Mouse (Mus musculus) lung, postnatal 14 days (tissue): ENCODE data around the gene Phf20.

Source experiments
- DNase-seq: peaks from one replicate; pipeline ENCODE4 v3.0.0; 2021

Phf20 gene

DNA sequence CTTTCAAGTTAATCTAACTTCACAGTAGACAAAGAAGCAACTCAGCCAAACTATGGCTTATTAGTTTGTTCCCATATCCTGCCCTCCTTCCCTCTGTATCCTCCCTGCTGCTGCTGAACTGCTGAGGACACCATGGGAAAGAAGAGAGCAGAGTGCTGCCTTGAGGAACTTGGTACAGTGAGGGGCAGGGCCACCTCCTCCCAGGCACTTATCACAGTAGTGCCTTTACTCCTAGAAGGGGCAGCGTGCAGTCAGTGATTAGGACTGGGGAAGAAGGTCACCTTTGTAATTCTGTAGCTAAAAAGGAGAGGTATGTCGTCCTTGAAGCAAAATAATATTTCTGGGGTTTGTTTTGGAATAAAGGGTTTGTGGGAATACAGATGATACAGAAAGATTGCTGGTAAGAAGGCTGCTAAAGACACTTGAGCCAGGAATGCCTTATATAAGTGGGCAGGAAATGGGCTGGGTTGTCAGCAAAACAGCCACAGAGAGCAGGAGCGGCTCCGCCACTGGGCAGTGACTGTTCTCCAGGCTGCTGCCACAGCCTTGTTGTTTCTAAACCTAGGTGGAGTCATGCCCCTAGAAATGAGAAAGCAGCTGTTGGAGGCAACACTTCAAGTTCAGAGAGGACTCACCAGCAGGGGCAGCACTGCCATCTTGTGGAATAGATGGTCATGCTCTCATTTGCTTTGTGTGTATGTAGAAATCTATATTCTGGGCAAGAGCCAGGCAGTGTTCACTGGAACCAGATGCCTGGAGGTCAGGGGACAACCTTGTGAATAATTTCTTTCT is 82.2 kb downstream of the Phf20 start:
- DNase-seq = peak; percentile 87

GRCm38 (mm10) chr2:156281227-156281626 is 85.0 kb downstream of the Phf20 start:
- DNase-seq = no peak

GRCm38 (mm10) chr2:156285161-156285560 is 88.9 kb downstream of the Phf20 start:
- no peak for DNase-seq

GRCm38 (mm10) chr2:156286733-156287132 is 90.5 kb downstream of the Phf20 start:
- DNase-seq = no peak

DNA sequence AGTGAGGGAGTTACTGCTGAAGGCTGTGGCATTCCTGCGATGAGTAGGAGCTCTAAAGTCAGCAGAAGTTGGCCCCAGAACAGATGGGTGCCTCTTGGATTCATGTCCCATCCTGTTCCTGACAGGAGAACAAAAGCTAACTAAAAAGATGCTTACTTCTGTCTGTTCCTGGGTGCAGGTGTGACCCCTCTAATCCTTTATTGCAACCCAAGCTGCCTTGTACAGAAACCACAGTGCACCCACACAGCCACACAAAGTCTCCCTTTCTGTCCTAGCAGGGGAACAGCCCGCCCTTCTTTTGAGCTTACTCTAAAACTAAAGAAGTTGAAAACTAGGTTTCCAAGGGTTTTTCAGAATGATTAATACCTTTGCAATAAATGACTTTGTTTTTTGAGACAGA is 92.0 kb downstream of the Phf20 start:
- no peak for DNase-seq

DNA sequence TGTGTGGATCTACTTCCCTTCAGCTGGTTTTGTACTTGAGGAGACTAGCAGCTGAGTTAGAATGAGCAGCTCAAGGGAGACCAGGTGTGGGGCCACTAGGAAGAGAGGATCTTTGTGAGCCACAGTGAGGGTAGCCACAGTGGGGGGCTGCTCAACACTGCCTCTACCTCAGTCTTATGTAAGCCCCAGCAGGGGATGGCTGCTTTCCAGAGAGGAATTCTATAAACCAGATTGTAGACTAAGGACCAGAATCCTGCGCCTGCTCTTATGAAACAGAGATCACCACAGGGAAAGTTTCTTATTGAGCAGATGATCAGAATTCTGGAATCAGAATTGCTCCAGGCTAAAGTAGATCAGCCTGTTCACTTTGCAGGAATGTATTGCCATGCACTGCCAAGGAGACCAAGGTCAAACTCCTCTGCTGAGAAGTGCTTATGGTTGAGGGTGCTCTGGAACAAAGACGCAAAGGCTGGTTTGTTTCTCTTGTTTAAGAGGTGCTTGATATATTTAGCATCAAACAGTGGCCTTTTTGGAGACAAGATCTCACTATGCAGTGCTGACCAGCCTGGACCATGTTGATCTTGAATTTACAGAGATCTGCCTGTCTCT is 93.4 kb downstream of the Phf20 start:
- DNase-seq = no peak

GRCm38 (mm10) chr2:156291998-156292397 is 95.7 kb downstream of the Phf20 start:
- no peak for DNase-seq

- DNase-seq = no peak
Measured at GRCm38 (mm10) chr2:156295601-156296063, 99.4 kb downstream of the Phf20 start.

DNA sequence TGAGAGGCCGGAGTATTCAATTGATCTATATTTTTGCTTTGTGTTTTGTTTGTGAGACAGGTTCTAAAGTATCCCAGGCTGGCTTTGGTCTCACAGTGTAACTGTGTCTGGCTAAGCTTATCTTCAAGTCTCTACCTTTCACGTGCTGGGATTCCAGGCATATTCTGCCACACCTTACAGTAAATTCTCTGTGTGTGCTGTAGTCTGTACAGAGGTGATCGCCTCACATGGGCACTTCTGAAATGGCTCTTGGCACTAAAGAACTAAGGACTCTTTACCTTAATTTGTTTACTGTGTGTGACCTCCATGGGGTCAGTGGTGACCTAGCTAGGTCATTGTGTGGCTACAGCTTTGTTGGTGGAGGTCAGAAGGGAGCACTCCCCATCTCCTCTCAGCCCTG is 99.9 kb downstream of the Phf20 start:
- no peak for DNase-seq

DNA sequence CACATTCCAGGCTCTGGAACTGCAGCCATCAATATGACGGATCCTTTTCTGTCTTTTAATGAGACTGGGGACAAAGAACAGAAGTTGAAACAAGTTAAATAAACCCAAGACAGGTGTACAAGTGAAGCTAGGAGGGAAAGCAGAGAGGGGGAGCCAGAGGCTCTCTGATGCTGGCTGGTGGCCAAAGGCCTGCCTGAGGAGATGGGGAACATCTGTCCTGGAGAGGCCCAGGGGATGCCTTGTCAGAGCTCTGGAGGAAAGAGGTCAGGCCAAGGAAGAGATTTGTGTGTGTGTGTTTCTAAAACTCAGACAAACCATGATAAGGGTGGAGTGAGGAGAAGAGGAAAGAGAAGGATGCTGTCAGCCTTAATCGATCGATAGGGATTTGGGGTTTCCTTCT is 101.4 kb downstream of the Phf20 start:
- DNase-seq = peak; percentile 42

GRCm38 (mm10) chr2:156298458-156298857 is 102.2 kb downstream of the Phf20 start:
- no peak for DNase-seq

GRCm38 (mm10) chr2:156302063-156302462 is 105.8 kb downstream of the Phf20 start:
- DNase-seq = no peak

- DNase-seq = no peak
Measured at GRCm38 (mm10) chr2:156304351-156304750, 108.1 kb downstream of the Phf20 start.

GRCm38 (mm10) chr2:156305818-156306217 is 109.6 kb downstream of the Phf20 start:
- DNase-seq = no peak

DNA sequence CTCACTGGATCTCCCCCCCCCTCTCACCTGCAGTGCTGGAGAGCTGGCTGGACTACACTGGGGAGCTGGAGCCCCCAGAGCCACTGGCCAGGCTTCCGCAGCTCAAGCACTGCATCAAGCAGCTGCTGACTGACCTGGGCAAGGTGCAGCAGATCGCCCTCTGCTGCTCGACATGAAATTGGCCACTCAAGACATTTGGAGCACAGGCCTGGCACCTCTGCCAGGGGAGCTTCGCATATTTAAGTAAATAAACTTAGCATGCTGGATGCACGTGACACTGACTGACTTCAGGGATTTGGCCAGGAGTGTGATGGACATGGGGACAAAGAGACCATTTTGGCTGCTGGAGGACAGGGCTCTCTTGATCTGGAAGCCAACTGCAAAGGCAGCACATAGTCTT is 111.0 kb downstream of the Phf20 start:
- DNase-seq = peak; percentile 17

- DNase-seq = no peak
Measured at GRCm38 (mm10) chr2:156309948-156310347, 113.7 kb downstream of the Phf20 start.

- DNase-seq = no peak
Measured at GRCm38 (mm10) chr2:156310455-156310854, 114.2 kb downstream of the Phf20 start.

GRCm38 (mm10) chr2:156310945-156311344 is 114.7 kb downstream of the Phf20 start:
- no peak for DNase-seq

- no peak for DNase-seq
Measured at GRCm38 (mm10) chr2:156311441-156311840, 115.2 kb downstream of the Phf20 start.

- DNase-seq = peak; percentile 68
Measured at GRCm38 (mm10) chr2:156311841-156312291, 115.6 kb downstream of the Phf20 start.

DNA sequence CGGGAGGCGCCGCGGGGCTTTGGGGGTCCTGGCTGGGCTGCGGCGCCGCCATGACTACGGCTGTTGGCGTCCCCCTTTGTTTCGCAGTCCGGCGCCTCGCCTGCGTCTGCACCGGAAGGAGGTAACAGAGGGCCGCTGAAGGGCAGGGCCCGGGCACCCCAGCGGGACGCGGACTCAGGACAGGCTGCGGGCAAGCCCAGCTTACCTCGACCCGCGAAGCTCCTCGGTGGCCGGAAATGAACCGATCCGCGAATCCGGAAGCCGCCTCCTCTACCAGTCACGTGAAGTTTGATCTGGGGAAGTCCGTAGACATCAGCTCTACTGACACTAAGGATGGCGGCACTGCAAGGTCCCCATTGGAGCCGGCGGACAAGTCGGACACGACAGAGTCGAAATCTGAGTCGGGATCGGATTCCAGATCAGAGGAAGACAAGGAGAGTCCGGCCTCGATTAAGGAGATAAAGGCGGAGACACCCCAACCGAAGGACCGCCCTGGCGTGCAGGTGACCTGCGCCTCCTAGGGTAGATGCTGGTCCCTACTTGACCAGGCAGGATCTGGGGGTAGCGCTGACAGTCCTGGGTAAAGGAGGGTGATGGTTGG is 116.1 kb downstream of the Phf20 start, which contains the start of the genes Cnbd2 and Scand1:
Gene Cnbd2 (plus strand): TSS at position 3 of the 601 bp plus-strand sequence.
Gene Scand1 (minus strand): TSS at position 408 of the 601 bp plus-strand sequence.
- peak; percentile 85 for DNase-seq

DNA sequence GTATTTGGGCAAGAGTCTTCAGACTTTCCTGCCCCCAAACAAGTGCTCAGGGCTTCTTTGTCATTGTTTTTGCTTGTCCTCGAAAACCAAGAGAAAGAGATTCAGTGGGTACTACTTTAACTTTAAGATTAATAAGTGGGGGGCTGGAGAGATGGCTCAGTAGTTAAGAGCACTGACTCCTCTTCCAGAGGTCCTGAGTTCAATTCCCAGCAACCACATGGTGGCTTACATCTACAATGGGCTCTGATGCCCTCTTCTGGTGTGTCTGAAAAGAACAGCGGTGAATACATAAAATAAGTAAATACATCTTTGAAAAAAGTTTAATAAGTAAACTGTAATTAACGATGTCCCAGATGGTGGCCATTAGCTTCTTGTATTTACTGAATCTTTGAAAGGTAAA is 116.9 kb downstream of the Phf20 start:
- no peak for DNase-seq

GRCm38 (mm10) chr2:156314811-156315210 is 118.5 kb downstream of the Phf20 start:
- DNase-seq = no peak

GRCm38 (mm10) chr2:156318491-156318890 is 122.2 kb downstream of the Phf20 start:
- DNase-seq = no peak
